Mouse (Mus musculus) forebrain, embryonic 13.5 days (tissue): ENCODE measurements around the gene 1110004F10Rik. TPM values are rescaled to one million over a fixed set of nuclear protein-coding genes. Genes with fewer than 3 reads are reported as not detected.

Experiments
- ATAC-seq: fragments of 200-750 bp; cut with Nextera tagmentation; 2 replicates; pipeline ENCODE4 v1.8.0; 2017
- H3K27ac ChIP-seq: fragments of 300-500 bp; sonication (generic); 2 replicates; pipeline ENCODE4 v1.5.1; 2015; ENCODE audit warnings: inconsistent platforms, mild to moderate bottlenecking, moderate library complexity
- H3K27me3 ChIP-seq: fragments of 300-500 bp; sonication (generic); 2 replicates; pipeline ENCODE4 v1.6.1; 2015; ENCODE audit warnings: mild to moderate bottlenecking, inconsistent platforms
- H3K36me3 ChIP-seq: fragments of 300-500 bp; sonication (generic); 2 replicates; pipeline ENCODE4 v1.6.1; 2015; ENCODE audit warnings: mild to moderate bottlenecking, inconsistent platforms; ENCODE audit not compliant: poor library complexity, severe bottlenecking
- H3K4me1 ChIP-seq: fragments of 300-500 bp; sonication (generic); 2 replicates; pipeline ENCODE4 v1.6.1; 2015; ENCODE audit warnings: inconsistent platforms
- H3K4me2 ChIP-seq: fragments of 300-500 bp; sonication (generic); 2 replicates; pipeline ENCODE4 v1.6.1; 2015; ENCODE audit warnings: inconsistent platforms, mild to moderate bottlenecking, moderate library complexity
- H3K4me3 ChIP-seq: fragments of 300-500 bp; sonication (generic); 2 replicates; pipeline ENCODE4 v1.5.1; 2015; ENCODE audit warnings: mild to moderate bottlenecking, inconsistent platforms
- H3K9ac ChIP-seq: fragments of 300-500 bp; sonication (generic); 2 replicates; pipeline ENCODE4 v1.6.1; 2015; ENCODE audit warnings: mild to moderate bottlenecking, inconsistent platforms
- H3K9me3 ChIP-seq: fragments of 300-500 bp; sonication (generic); replicated peaks from 2 replicates; pipeline ENCODE4 v1.6.1; 2016; ENCODE audit warnings: inconsistent platforms
- WGBS: fragments of 180-500 bp; shearing (Covaris S2); methylation state at CpG from one replicate; pipeline ENCODE4 v1.1.7; 2015; 5-methylcytosine and 5-hydroxymethylcytosine counted together
- polyA plus RNA-seq: library from polyadenylated mRNA; unstranded; fragments of >200 nt; fragmentation: Nextera tagmentation; extraction: Ambion mirVana; gene quantifications from 2 replicates; pipeline ENCODE4 v1.2.1, GENCODE M21; 2015

The 1110004F10Rik gene
- polyA plus RNA-seq, 1 experiment from 2014 or later, result 372 TPM

DNA sequence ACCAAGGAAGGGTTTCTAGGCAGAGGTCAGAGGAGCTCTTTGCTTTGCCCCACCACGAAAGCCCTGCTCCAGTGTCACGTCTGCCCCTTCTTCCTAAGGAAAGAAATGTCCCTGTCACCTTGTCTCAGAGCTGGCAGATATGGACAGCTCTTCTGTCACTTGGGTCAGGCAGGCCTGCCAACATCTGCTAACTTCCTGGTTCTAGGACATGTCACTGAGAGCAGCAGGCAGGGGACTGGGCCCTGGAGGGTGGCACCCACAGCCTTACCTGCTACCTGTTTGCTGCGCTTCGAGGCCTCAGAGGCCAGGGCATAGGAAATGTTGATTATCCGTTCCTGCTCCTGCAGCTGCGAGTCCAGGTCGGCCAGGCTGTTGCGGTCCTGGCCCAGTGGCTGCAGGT lies 89.1 kb downstream of the 1110004F10Rik start:
- ATAC-seq, result no peak
- H3K36me3 ChIP-seq, result peaks cover 13% of the 10 kb centered on the region; the same call in 1 of the 2 replicates
- H3K9ac ChIP-seq, result no peak overlapping the region
- H3K4me1 ChIP-seq, result peaks cover 13% of the 10 kb centered on the region; the same call in 1 of the 2 replicates
- H3K4me3 ChIP-seq, result no peak overlapping the region
- no peaks in the 10 kb centered on the region for H3K27me3 ChIP-seq
- H3K9me3 ChIP-seq, result no peaks in the 10 kb centered on the region
- WGBS, result 90% methylated on average over 8 of the region's 8 CpGs
- H3K4me2 ChIP-seq, result no peak overlapping the region
- no peak overlapping the region for H3K27ac ChIP-seq

DNA sequence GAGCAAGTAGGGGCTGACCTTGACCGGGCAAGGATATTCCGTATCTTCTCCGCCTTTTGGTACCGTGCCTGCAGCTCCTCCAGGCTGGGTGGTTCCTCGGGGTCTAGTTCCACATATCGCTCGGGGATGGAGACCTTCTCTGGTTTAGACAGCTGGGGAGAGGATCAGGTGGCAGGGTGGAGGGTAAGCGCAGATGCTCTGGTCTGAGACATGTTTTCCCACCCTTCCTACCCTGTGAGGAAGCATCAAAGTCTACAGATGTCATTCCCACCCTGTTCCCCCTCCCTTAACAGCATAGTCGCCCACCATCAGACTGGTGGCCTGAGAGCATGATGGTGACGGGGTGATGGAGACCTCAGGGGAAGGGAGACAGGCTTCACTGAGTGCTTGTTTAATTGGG lies 90.2 kb downstream of the 1110004F10Rik start:
- no peak for ATAC-seq
- Histone ChIP-seq H3K27ac (no peak overlapping the region), H3K4me1 (peaks cover 13% of the 10 kb centered on the region; the same call in 1 of the 2 replicates), H3K27me3 (no peaks in the 10 kb centered on the region), H3K9ac (no peak overlapping the region), H3K4me3 (no peak overlapping the region), H3K9me3 (no peaks in the 10 kb centered on the region), H3K4me2 (no peak overlapping the region), H3K36me3 (peaks cover 13% of the 10 kb centered on the region; the same call in 1 of the 2 replicates)
- WGBS, result 94% methylated on average over 10 of the region's 10 CpGs

- H3K4me3 ChIP-seq, result no peak overlapping the region
- no peaks in the 10 kb centered on the region for H3K9me3 ChIP-seq
- 24% methylated on average over 4 of the region's 4 CpGs for WGBS
- ATAC-seq, result peak; percentile 57; the same call in 1 of the 2 replicates
- peak overlapping the region; percentile 54 for H3K27ac ChIP-seq
- no peak overlapping the region for H3K9ac ChIP-seq
- no peaks in the 10 kb centered on the region for H3K27me3 ChIP-seq
- peaks cover 13% of the 10 kb centered on the region; the same call in 1 of the 2 replicates for H3K4me1 ChIP-seq
- H3K4me2 ChIP-seq, result no peak overlapping the region
- peaks cover 19% of the 10 kb centered on the region; the same call in 1 of the 2 replicates for H3K36me3 ChIP-seq
Observed at GRCm38 (mm10) chr7:116131390-116131789, 92.2 kb downstream of the 1110004F10Rik start.

DNA sequence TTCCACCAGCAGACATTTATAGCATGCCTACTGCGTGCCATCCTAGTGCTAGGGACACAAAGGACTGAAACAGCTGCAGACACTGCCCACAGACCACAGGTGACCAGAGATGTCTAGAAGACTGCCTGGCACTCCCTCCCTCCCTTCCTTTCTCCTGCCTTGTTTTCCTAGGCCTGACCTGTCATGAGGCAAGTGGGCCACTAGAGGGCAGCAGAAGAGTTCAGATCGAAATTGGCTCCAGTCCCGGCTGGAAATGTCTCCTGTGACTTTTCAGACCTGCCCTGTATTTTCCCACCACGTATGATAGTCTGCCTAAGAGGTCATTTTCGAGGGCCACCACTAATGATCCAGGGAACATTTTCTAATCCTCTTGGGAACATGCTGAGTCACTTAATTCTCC lies 92.9 kb downstream of the 1110004F10Rik start:
- Histone ChIP-seq H3K4me1 (peaks cover 13% of the 10 kb centered on the region; the same call in 1 of the 2 replicates), H3K9me3 (no peaks in the 10 kb centered on the region), H3K4me2 (no peak overlapping the region), H3K4me3 (no peak overlapping the region), H3K36me3 (peaks cover 26% of the 10 kb centered on the region; the same call in 1 of the 2 replicates), H3K27ac (peak overlapping the region; percentile 54), H3K27me3 (no peaks in the 10 kb centered on the region), H3K9ac (no peak overlapping the region)
- ATAC-seq, result peak; percentile 58; the same call in 1 of the 2 replicates
- WGBS, result 3% methylated on average over 5 of the region's 5 CpGs

DNA sequence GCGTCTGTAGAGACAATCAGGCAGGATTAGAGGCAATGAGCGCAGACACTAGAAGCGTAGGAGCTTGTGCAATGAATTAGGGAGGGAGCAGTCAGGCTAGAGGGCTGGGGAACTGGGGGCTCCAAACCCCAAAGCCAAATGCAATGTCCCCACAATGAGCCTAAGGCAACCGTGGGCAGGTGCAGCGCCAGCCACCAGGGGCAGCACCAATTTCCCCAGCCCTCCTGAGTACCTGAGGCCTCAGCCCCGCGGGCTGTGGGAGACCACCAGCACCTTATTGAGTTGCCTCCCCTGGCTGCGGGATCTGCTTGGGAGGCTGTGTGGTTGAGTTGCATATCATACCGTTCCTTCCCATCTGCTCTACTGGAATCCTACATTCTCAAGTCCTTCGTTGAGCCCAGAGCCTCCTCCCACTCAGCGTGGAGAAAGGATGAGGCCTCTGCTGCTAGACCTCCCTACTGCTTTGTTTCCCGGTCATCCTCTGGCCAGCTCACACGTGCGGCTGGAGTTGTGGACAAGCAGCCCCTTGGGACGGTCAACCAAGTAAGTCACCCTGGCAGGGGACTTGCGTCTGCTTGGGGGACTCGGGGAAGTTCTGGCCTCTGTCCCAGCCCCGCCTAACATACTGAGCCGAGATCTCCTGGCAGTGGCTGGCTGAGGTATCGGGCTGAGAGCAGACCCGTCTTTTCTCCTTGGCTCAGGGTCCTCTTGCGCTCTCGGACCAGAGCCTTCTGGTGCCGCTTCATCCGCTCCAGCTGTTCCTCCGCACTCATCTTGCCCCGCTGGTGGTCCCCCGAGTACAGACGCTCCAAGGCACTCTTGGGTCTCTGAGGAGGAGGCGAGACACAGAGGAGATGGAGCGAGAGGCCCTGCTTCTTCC lies 95.5 kb downstream of the 1110004F10Rik start:
- H3K4me1 ChIP-seq, result peaks cover 17% of the 10 kb centered on the region; the same call in 1 of the 2 replicates
- no peak overlapping the region for H3K4me3 ChIP-seq
- H3K36me3 ChIP-seq, result peaks cover 24% of the 10 kb centered on the region; the same call in 1 of the 2 replicates
- no peak overlapping the region for H3K4me2 ChIP-seq
- no peak overlapping the region for H3K9ac ChIP-seq
- H3K27me3 ChIP-seq, result no peaks in the 10 kb centered on the region
- no peak overlapping the region for H3K27ac ChIP-seq
- WGBS, result 78% methylated on average over 31 of the region's 31 CpGs
- no peak for ATAC-seq
- H3K9me3 ChIP-seq, result no peaks in the 10 kb centered on the region

DNA sequence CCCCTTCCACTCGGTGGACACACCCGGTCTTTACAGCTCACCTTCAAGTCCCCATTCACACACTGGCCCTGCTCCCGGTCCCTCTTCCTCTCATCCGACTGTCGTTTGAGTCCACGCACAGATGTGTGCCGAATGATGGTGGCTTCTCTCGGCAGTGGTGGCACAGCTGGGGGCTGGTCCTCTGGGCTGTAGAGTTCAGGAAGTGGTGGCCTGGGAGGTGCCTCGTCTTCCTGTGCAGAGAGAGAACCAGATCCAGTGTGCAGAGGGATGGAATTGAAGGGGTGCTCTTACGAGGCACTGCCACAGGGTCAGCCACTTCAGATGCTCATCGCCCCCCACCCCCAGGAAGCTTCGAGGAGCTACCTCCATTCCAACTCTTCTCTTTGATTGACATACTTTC lies 98.0 kb downstream of the 1110004F10Rik start:
- Histone ChIP-seq H3K4me3 (no peak overlapping the region), H3K27ac (no peak overlapping the region), H3K27me3 (no peaks in the 10 kb centered on the region), H3K9me3 (no peaks in the 10 kb centered on the region), H3K9ac (no peak overlapping the region), H3K4me1 (peaks cover 7% of the 10 kb centered on the region; the same call in 1 of the 2 replicates), H3K4me2 (no peak overlapping the region), H3K36me3 (peaks cover 35% of the 10 kb centered on the region)
- WGBS, result 94% methylated on average over 12 of the region's 12 CpGs
- ATAC-seq, result no peak

DNA sequence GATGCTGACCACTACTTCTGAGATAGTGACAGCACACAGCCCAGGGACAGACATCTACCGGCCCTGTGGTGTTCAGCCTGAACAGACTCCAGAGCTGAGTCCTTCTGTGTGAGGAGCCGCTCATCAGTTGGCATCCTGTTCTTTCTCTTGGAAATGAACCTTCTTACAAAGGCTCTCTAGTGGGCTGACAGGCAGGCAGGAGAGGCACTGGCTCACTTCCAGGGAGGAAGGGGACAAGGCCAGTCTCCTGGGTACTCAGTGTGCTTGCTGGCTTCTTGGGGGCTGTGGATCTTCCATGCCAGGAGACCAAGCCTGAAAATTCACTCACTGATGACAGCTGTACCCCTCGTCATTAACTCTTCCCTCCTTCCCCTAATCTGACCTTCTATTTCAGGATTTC lies 98.5 kb downstream of the 1110004F10Rik start:
- Histone ChIP-seq H3K4me2 (no peak overlapping the region), H3K27me3 (no peaks in the 10 kb centered on the region), H3K4me1 (0 out of 2 replicates have a peak, but pooled peaks cover 3% of the 10 kb centered on the region), H3K27ac (no peak overlapping the region), H3K9me3 (no peaks in the 10 kb centered on the region), H3K36me3 (peaks cover 40% of the 10 kb centered on the region), H3K9ac (no peak overlapping the region), H3K4me3 (no peak overlapping the region)
- ATAC-seq, result no peak
- WGBS, result 76% methylated on average over 3 of the region's 3 CpGs

- no peak overlapping the region for H3K4me2 ChIP-seq
- H3K4me1 ChIP-seq, result no peaks in the 10 kb centered on the region
- ATAC-seq, result no peak
- 97% methylated on average over 6 of the region's 6 CpGs for WGBS
- no peaks in the 10 kb centered on the region for H3K9me3 ChIP-seq
- no peak overlapping the region for H3K4me3 ChIP-seq
- no peak overlapping the region for H3K9ac ChIP-seq
- peaks cover 30% of the 10 kb centered on the region for H3K36me3 ChIP-seq
- no peak overlapping the region for H3K27ac ChIP-seq
- no peaks in the 10 kb centered on the region for H3K27me3 ChIP-seq
Observed at GRCm38 (mm10) chr7:116145030-116145429, 105.8 kb downstream of the 1110004F10Rik start.

- Histone ChIP-seq H3K36me3 (peaks cover 24% of the 10 kb centered on the region; the same call in 1 of the 2 replicates), H3K4me2 (no peak overlapping the region), H3K9me3 (no peaks in the 10 kb centered on the region), H3K27me3 (no peaks in the 10 kb centered on the region), H3K4me3 (no peak overlapping the region), H3K4me1 (no peaks in the 10 kb centered on the region), H3K27ac (no peak overlapping the region), H3K9ac (no peak overlapping the region)
- 90% methylated on average over 2 of the region's 2 CpGs for WGBS
- no peak for ATAC-seq
Observed at GRCm38 (mm10) chr7:116147114-116147513, 107.9 kb downstream of the 1110004F10Rik start.

DNA sequence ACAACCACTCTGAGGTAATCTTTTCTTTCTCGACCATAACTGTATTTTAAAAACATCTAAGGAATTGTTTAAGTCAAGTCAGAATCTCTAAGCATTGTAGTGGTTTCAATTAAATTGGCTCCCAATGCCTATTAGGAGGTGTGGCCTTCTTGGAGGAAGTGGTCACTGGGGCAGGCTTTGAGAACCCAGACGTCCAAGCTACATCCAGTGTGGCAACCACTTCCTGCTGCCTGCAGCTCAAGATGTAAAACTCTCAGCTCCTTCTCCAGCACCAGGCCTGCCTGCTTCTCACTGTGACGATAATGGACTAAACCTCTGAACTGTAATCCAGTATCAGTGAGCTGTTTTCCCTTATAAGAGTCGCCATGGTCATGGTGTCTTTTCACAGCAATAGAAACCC lies 110.4 kb downstream of the 1110004F10Rik start:
- WGBS, result 77% methylated on average over 4 of the region's 4 CpGs
- Histone ChIP-seq H3K9me3 (no peaks in the 10 kb centered on the region), H3K9ac (no peak overlapping the region), H3K27ac (no peak overlapping the region), H3K4me2 (no peak overlapping the region), H3K27me3 (no peaks in the 10 kb centered on the region), H3K4me1 (no peaks in the 10 kb centered on the region), H3K36me3 (peaks cover 9% of the 10 kb centered on the region), H3K4me3 (no peak overlapping the region)
- no peak for ATAC-seq

DNA sequence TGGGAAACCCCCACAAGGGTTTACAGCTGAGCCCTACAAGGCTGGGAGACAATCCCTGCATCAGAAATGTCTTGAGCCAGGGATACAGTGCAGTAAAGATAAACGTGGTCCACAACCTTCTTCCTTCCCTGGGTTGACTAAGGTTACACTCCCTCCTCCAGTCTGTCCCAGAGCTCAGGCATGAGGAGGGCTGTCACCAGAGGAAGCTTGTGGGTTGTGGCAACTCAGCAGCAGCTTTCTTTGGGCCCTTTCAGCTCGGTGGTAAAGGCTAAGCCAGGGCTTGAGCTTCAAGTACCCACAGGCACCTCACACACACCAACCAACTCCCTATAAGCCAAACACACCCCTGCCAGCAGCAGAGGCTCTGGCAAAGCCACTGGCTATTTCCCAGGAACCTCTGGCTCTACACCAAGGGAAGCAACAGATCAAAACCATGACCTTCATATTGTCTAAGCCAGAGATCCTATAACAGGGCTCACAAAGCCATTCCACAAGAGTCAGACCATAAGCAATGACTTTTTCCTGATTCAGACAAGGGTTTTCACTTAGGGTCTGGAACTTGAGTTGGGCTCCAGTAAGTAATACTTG lies 114.7 kb downstream of the 1110004F10Rik start:
- WGBS, result 82% methylated on average over 2 of the region's 2 CpGs
- no peak overlapping the region for H3K9ac ChIP-seq
- ATAC-seq, result no peak
- H3K9me3 ChIP-seq, result no peaks in the 10 kb centered on the region
- peaks cover 32% of the 10 kb centered on the region for H3K36me3 ChIP-seq
- no peaks in the 10 kb centered on the region for H3K27me3 ChIP-seq
- no peak overlapping the region for H3K27ac ChIP-seq
- no peaks in the 10 kb centered on the region for H3K4me1 ChIP-seq
- no peak overlapping the region for H3K4me2 ChIP-seq
- H3K4me3 ChIP-seq, result no peak overlapping the region
